Mouse (Mus musculus) layer of hippocampus, adult 9-10 months (tissue): ENCODE measurements around the gene Ccnjl.
A peak's percentile ranks its signal among the peaks of the same experiment; 100 is the strongest.

Experiments used
- DNase-seq: peaks from one replicate; pipeline ENCODE4 v3.0.0; 2022; ENCODE audit warnings: low spot score

Ccnjl gene

GRCm38 (mm10) chr11:43569188-43569587 lies 40.6 kb downstream of the Ccnjl start:
- DNase-seq = no peak

GRCm38 (mm10) chr11:43569595-43569994 lies 41.0 kb downstream of the Ccnjl start:
- no peak for DNase-seq

GRCm38 (mm10) chr11:43575061-43575375 lies 46.4 kb downstream of the Ccnjl start:
- no peak for DNase-seq

GRCm38 (mm10) chr11:43575376-43576151 lies 47.0 kb downstream of the Ccnjl start:
- no peak for DNase-seq

- DNase-seq = no peak
Observed at GRCm38 (mm10) chr11:43577713-43578478, 49.3 kb downstream of the Ccnjl start.

GRCm38 (mm10) chr11:43585211-43586005 lies 56.8 kb downstream of the Ccnjl start:
- DNase-seq = no peak

- DNase-seq = peak; percentile 58
Observed at GRCm38 (mm10) chr11:43586324-43587090, 57.9 kb downstream of the Ccnjl start, which contains the start of gene 4933415A04Rik. Gene 4933415A04Rik, plus strand, starts transcription at chr11:43587040.

- DNase-seq = no peak
Observed at GRCm38 (mm10) chr11:43589530-43590072, 61.0 kb downstream of the Ccnjl start.

GRCm38 (mm10) chr11:43601440-43601839 lies 72.9 kb downstream of the Ccnjl start, which contains the start of gene Fabp6:
Gene Fabp6, minus strand, starts transcription at chr11:43601540.
- no peak for DNase-seq

- DNase-seq = no peak
Observed at GRCm38 (mm10) chr11:43604207-43604606, 75.6 kb downstream of the Ccnjl start.

GRCm38 (mm10) chr11:43604891-43605290 lies 76.3 kb downstream of the Ccnjl start:
- DNase-seq = no peak

GRCm38 (mm10) chr11:43605859-43606258 lies 77.3 kb downstream of the Ccnjl start:
- no peak for DNase-seq

- DNase-seq = no peak
Observed at GRCm38 (mm10) chr11:43608440-43608839, 79.9 kb downstream of the Ccnjl start.

GRCm38 (mm10) chr11:43610006-43610661 lies 81.5 kb downstream of the Ccnjl start:
- no peak for DNase-seq

GRCm38 (mm10) chr11:43610662-43611033 lies 82.1 kb downstream of the Ccnjl start:
- no peak for DNase-seq

GRCm38 (mm10) chr11:43612834-43613488 lies 84.4 kb downstream of the Ccnjl start:
- DNase-seq = peak; percentile 85

GRCm38 (mm10) chr11:43617924-43618323 lies 89.3 kb downstream of the Ccnjl start:
- no peak for DNase-seq

- no peak for DNase-seq
Observed at GRCm38 (mm10) chr11:43618403-43618802, 89.8 kb downstream of the Ccnjl start.

- no peak for DNase-seq
Observed at GRCm38 (mm10) chr11:43621769-43622168, 93.2 kb downstream of the Ccnjl start.

GRCm38 (mm10) chr11:43624341-43624740 lies 95.8 kb downstream of the Ccnjl start:
- no peak for DNase-seq
